Mouse (Mus musculus): ENCODE results near the gene C3ar1.

The C3ar1 gene

GRCm38 (mm10) chr6:122855955-122856354 is at the start of gene C3ar1:
Gene C3ar1 (minus strand): TSS chr6:122856161.
- no peak for DNase-seq (ENCODE audit: low read depth in 2 of 2, low spot score in 2 of 2)

GRCm38 (mm10) chr6:122892442-122893049 is 36.6 kb upstream of the C3ar1 start:
- DNase-seq (ENCODE audit: low read depth in 2 of 2, low spot score in 2 of 2): peak; percentile 24 to 51

- no peak for DNase-seq (ENCODE audit: low read depth in 2 of 2, low spot score in 2 of 2)
Observed at GRCm38 (mm10) chr6:122889599-122889998, 33.6 kb upstream of the C3ar1 start.

- DNase-seq (ENCODE audit: low read depth in 2 of 2, low spot score in 2 of 2): no peak
Observed at GRCm38 (mm10) chr6:122883603-122884002, 27.6 kb upstream of the C3ar1 start.

GRCm38 (mm10) chr6:122881287-122881686 is 25.3 kb upstream of the C3ar1 start:
- no peak for DNase-seq (ENCODE audit: low read depth in 2 of 2, low spot score in 2 of 2)

- no peak for DNase-seq (ENCODE audit: low read depth in 2 of 2, low spot score in 2 of 2)
Observed at GRCm38 (mm10) chr6:122879781-122880505, 24.0 kb upstream of the C3ar1 start.

- DNase-seq (ENCODE audit: low read depth in 2 of 2, low spot score in 2 of 2): no peak
Observed at GRCm38 (mm10) chr6:122879141-122879735, 23.3 kb upstream of the C3ar1 start.

- no peak for DNase-seq (ENCODE audit: low read depth in 2 of 2, low spot score in 2 of 2)
Observed at GRCm38 (mm10) chr6:122874720-122875389, 18.9 kb upstream of the C3ar1 start.

GRCm38 (mm10) chr6:122873871-122874719 is 18.1 kb upstream of the C3ar1 start, which contains the start of gene Necap1:
Gene Necap1 (plus strand): TSS chr6:122874474.
- DNase-seq (ENCODE audit: low read depth in 2 of 2, low spot score in 2 of 2): peak; percentile 95 to 98

GRCm38 (mm10) chr6:122872800-122873199 is 16.8 kb upstream of the C3ar1 start:
- peak; percentile 24 to 32 for DNase-seq (ENCODE audit: low read depth in 2 of 2, low spot score in 2 of 2)

GRCm38 (mm10) chr6:122869846-122870245 is 13.9 kb upstream of the C3ar1 start:
- no peak for DNase-seq (ENCODE audit: low read depth in 2 of 2, low spot score in 2 of 2)

- no peak for DNase-seq (ENCODE audit: low read depth in 2 of 2, low spot score in 2 of 2)
Observed at GRCm38 (mm10) chr6:122867914-122868313, 12.0 kb upstream of the C3ar1 start.

- DNase-seq (ENCODE audit: low read depth in 2 of 2, low spot score in 2 of 2): no peak
Observed at GRCm38 (mm10) chr6:122862871-122863270, 6.9 kb upstream of the C3ar1 start.

GRCm38 (mm10) chr6:122862434-122862833 is 6.5 kb upstream of the C3ar1 start:
- DNase-seq (ENCODE audit: low read depth in 2 of 2, low spot score in 2 of 2): no peak

GRCm38 (mm10) chr6:122854552-122854951 is 1.4 kb downstream of the C3ar1 start:
- DNase-seq (ENCODE audit: low read depth in 2 of 2, low spot score in 2 of 2): no peak

GRCm38 (mm10) chr6:122852696-122853095 is 3.3 kb downstream of the C3ar1 start:
- DNase-seq (ENCODE audit: low read depth in 2 of 2, low spot score in 2 of 2): no peak

- DNase-seq (ENCODE audit: low read depth in 2 of 2, low spot score in 2 of 2): no peak
Observed at GRCm38 (mm10) chr6:122843759-122844158, 12.2 kb downstream of the C3ar1 start.

- no peak for DNase-seq (ENCODE audit: low read depth in 2 of 2, low spot score in 2 of 2)
Observed at GRCm38 (mm10) chr6:122837539-122837938, 18.4 kb downstream of the C3ar1 start.

GRCm38 (mm10) chr6:122836974-122837373 is 19.0 kb downstream of the C3ar1 start:
- no peak for DNase-seq (ENCODE audit: low read depth in 2 of 2, low spot score in 2 of 2)

GRCm38 (mm10) chr6:122834365-122834764 is 21.6 kb downstream of the C3ar1 start:
- DNase-seq (ENCODE audit: low read depth in 2 of 2, low spot score in 2 of 2): peak; percentile 56 to 67

- DNase-seq (ENCODE audit: low read depth in 2 of 2, low spot score in 2 of 2): no peak
Observed at GRCm38 (mm10) chr6:122832880-122833279, 23.1 kb downstream of the C3ar1 start.

Measured in CD8-positive naive resting alpha-beta T cell, adult 2 months (primary cell).